Mouse (Mus musculus) ES-E14 (cell line): Measurements from ENCODE around the gene Cldn10. TPM values are rescaled to one million over a fixed set of nuclear protein-coding genes. Genes with fewer than 3 reads are reported as not detected.

Experiments
- DNase-seq: peaks from one replicate; pipeline ENCODE4 v3.0.0-alpha.2; 2013; ENCODE audit warnings: low read depth, low spot score
- H3K27ac ChIP-seq: 2 replicates; pipeline ENCODE4 v1.5.1; 2012; ENCODE audit warnings: low read depth, mild to moderate bottlenecking, low read length, moderate library complexity, mixed read lengths; ENCODE audit not compliant: poor library complexity, insufficient read depth, severe bottlenecking
- H3K36me3 ChIP-seq: 2 replicates; pipeline ENCODE4 v1.6.1; 2012; ENCODE audit warnings: mild to moderate bottlenecking, low read length, moderate library complexity, mixed read lengths; ENCODE audit not compliant: control insufficient read depth, poor library complexity, insufficient read depth, severe bottlenecking
- H3K4me1 ChIP-seq, 2 experiments: fragments of 150-350 bp in 1 of 2; sonication (generic) in 1 of 2; 2 replicates each; pipeline ENCODE4 v1.6.1; 2012; ENCODE audit warnings: low read length in 2 of 2, mild to moderate bottlenecking in 1 of 2, mixed read lengths in 1 of 2; ENCODE audit not compliant: control insufficient read depth in 2 of 2, insufficient read depth in 2 of 2, poor library complexity in 1 of 2
- H3K4me3 ChIP-seq, 2 experiments: fragments of 150-350 bp in 1 of 2; sonication (generic) in 1 of 2; 2 replicates each; pipeline ENCODE4 v1.5.1; 2012; ENCODE audit warnings: low read length in 2 of 2, low read depth in 1 of 2, mild to moderate bottlenecking in 1 of 2, mixed read lengths in 1 of 2; ENCODE audit not compliant: insufficient read depth in 1 of 2, poor library complexity in 1 of 2, severe bottlenecking in 1 of 2
- H3K9ac ChIP-seq: 2 replicates; pipeline ENCODE4 v1.6.1; 2012; ENCODE audit warnings: low read depth, mild to moderate bottlenecking, low read length, mixed read lengths; ENCODE audit not compliant: poor library complexity, insufficient read depth, severe bottlenecking
- H3K9me3 ChIP-seq: fragments of 150-350 bp; sonication (generic); 2 replicates; pipeline ENCODE4 v1.6.1; 2012; ENCODE audit warnings: low read depth, mild to moderate bottlenecking, low read length; ENCODE audit not compliant: control insufficient read depth, insufficient read depth
- CHD2 ChIP-seq: IDR thresholded peaks from 2 replicates; pipeline ENCODE4 v1.6.1; 2014; ENCODE audit warnings: mild to moderate bottlenecking, low read depth, low read length, inconsistent platforms
- HCFC1 ChIP-seq: IDR thresholded peaks from 2 replicates; pipeline ENCODE4 v1.6.1; 2012; ENCODE audit warnings: low read length, inconsistent platforms, borderline replicate concordance; ENCODE audit not compliant: insufficient read depth
- MAFK ChIP-seq: IDR thresholded peaks from 2 replicates; pipeline ENCODE4 v1.6.1; 2014; ENCODE audit warnings: mild to moderate bottlenecking, low read depth, low read length, inconsistent platforms; ENCODE audit not compliant: insufficient read depth
- ZC3H11A ChIP-seq: IDR thresholded peaks from 2 replicates; pipeline ENCODE4 v1.6.1; 2012; ENCODE audit warnings: low read depth, mild to moderate bottlenecking, inconsistent platforms, low read length, borderline replicate concordance
- ZNF384 ChIP-seq: IDR thresholded peaks from 2 replicates; pipeline ENCODE4 v1.6.1; 2012; ENCODE audit warnings: low read depth, low read length, inconsistent platforms
- in situ Hi-C, 2 experiments: fragments of 600-800 bp; cut with MboI; formaldehyde crosslinking; loops; one replicate each; pipeline ENCODE4 v1.15.1; 2025; ENCODE audit warnings: low sequenced_read_pairs in 2 of 2, inconsistent platforms in 1 of 2; ENCODE audit not compliant: unreplicated experiment in 2 of 2
- total RNA-seq: library from RNA; depleted of rRNA; stranded (reverse); fragments of 300-350 nt; gene quantifications from 2 replicates; pipeline ENCODE4 v1.2.3, GENCODE M21; 2012; rRNA removed

Cldn10 gene
- total RNA-seq, 1 experiment: 0.09 TPM

- H3K9me3 ChIP-seq: no peaks in the 10 kb centered on the region
- H3K4me3 ChIP-seq: peak overlapping the region; percentile 35 to 54
- H3K9ac ChIP-seq: no peak overlapping the region
- DNase-seq: no peak
- no peaks in the 10 kb centered on the region; the same call in 1 of the 2 replicates for H3K36me3 ChIP-seq
- in situ Hi-C loops: no loop called here
- H3K27ac ChIP-seq: no peak overlapping the region
- no peak for TF ChIP-seq ZC3H11A
- no peak for TF ChIP-seq HCFC1
- no peak for TF ChIP-seq MAFK
- TF ChIP-seq ZNF384: no peak
- no peak for TF ChIP-seq CHD2
- peaks cover 0 to 4% of the 10 kb centered on the region in 2 experiments; a peak in 2 of 4 replicates for H3K4me1 ChIP-seq
Measured at GRCm38 (mm10) chr14:118922667-118923184, 135.0 kb downstream of the Cldn10 start.

Other genes starting within 250 kb of the Cldn10 start
- 36.5 and 110 TPM in 2 replicates for gene Abcc4, start 81.7 kb upstream of the Cldn10 start, total RNA-seq
- 6.8 and 15.3 TPM in 2 replicates for gene Dzip1, start 137.6 kb downstream of the Cldn10 start, total RNA-seq
- 21.8 and 29.8 TPM in 2 replicates for gene Dnajc3, start 150.1 kb downstream of the Cldn10 start, total RNA-seq